Mouse (Mus musculus) kidney, postnatal 14 days (tissue): ENCODE measurements around the gene Gm10413.
"Not testable (repeated sequence)": the region's sequence is repeated elsewhere in the genome, so short reads cannot be mapped to it uniquely, and the experiment has no call there.

ENCODE experiments used
- DNase-seq: peaks from one replicate; pipeline ENCODE4 v3.0.0; 2022; ENCODE audit warnings: mixed read lengths

Gene Gm10413

GRCm38 (mm10) chr14:3394793-3395192 is at the start of gene Gm10413:
Gene Gm10413, plus strand, starts transcription at chr14:3395093.
- not testable (repeated sequence) for DNase-seq

DNA sequence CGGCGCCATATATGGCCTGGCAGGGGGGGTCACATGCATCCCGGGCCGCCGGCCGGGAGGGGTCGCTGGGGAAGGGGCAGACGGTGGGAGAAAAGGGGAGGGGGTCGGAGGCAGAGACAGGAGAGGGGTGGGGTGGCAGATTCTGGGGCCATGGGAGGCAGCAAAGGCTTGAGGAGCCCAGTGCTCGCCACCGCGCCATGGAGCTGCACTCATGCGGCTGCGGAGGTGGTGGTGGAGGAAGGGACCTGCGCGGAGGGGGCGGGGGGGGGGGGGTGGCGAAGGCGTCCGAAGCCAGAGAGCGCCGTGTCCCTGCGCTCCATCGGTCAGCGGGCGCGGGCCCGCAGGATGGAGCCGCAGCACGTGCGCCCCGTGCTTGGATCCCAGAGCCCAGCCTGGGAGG is 17.4 kb downstream of the Gm10413 start, which contains the start of gene Gm10409:
Gm10409 (plus strand) TSS at position 301 of the 400 bp plus-strand sequence.
- DNase-seq = not testable (repeated sequence)

DNA sequence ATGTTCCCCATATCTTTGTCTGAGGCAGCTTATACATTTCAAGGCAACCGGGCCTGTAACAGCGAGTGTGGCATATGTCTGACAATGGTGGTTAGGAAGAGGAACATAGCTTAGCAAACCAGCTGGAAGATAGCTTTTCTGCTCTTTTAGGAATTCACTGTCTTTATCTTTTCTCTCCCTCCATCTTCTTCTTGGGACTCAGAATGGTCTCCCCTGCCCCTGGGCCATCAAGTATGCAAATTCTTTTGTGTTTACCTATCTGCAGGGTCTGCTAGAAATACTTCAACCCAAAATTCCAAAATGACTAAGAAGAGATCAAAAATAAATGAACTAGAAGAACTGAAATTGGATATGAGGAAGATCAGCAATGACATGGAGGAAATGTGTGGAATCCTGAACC is 32.9 kb downstream of the Gm10413 start, which contains the start of gene Gm3005:
Gm3005 (plus strand) TSS at position 301 of the 400 bp plus-strand sequence.
- DNase-seq = not testable (repeated sequence)

DNA sequence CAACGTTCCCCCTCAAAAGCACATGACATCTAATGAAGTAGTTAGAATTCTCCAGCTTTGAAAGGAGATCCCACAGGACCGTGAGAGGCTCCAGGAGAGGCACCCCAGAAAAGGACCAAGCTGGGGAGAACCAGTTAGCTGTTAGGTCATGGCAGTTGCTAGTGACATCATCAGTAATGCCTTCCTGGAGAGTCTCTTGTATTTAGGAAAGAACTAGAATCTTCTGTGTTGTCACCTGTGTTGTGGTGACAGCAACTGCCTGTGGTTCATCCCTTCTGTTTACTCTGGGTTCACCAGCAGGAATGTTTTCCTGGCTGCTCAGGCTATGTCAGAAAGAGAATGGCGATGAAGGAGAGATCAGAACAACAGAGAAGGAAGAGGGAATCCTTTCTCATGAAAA is 54.2 kb downstream of the Gm10413 start, which contains the start of gene Gm10408:
Gm10408 (plus strand) TSS at position 301 of the 400 bp plus-strand sequence.
- DNase-seq = not testable (repeated sequence)
